Mouse (Mus musculus) heart, embryonic 15.5 days (tissue): ENCODE results near the gene Adrm1. TPM values are rescaled to one million over a fixed set of nuclear protein-coding genes. Genes with fewer than 3 reads are reported as not detected.

Experiments used
- ATAC-seq: fragments of 200-750 bp; cut with Nextera tagmentation; replicated peaks from 2 replicates; pipeline ENCODE4 v1.8.0; 2017; ENCODE audit warnings: low read depth, moderate TSS enrichment; ENCODE audit not compliant: insufficient number of reproducible peaks, insufficient read depth, low FRiP score
- H3K27ac ChIP-seq: fragments of 300-500 bp; sonication (generic); 2 replicates; pipeline ENCODE4 v1.5.1; 2015; ENCODE audit warnings: mild to moderate bottlenecking, inconsistent platforms
- H3K27me3 ChIP-seq: fragments of 300-500 bp; sonication (generic); 2 replicates; pipeline ENCODE4 v1.6.1; 2015; ENCODE audit warnings: inconsistent platforms
- H3K36me3 ChIP-seq: fragments of 300-500 bp; sonication (generic); 2 replicates; pipeline ENCODE4 v1.6.1; 2015; ENCODE audit warnings: mild to moderate bottlenecking, inconsistent platforms
- H3K4me1 ChIP-seq: fragments of 300-500 bp; sonication (generic); replicated peaks from 2 replicates; pipeline ENCODE4 v1.6.1; 2015; ENCODE audit warnings: inconsistent platforms
- H3K4me2 ChIP-seq: fragments of 300-500 bp; sonication (generic); 2 replicates; pipeline ENCODE4 v1.6.1; 2015; ENCODE audit warnings: inconsistent platforms, mild to moderate bottlenecking, moderate library complexity
- H3K4me3 ChIP-seq: fragments of 300-500 bp; sonication (generic); 2 replicates; pipeline ENCODE4 v1.5.1; 2015; ENCODE audit warnings: mild to moderate bottlenecking, inconsistent platforms
- H3K9ac ChIP-seq: fragments of 300-500 bp; sonication (generic); 2 replicates; pipeline ENCODE4 v1.6.1; 2015; ENCODE audit warnings: mild to moderate bottlenecking, inconsistent platforms
- H3K9me3 ChIP-seq: fragments of 300-500 bp; sonication (generic); replicated peaks from 2 replicates; pipeline ENCODE4 v1.6.1; 2016; ENCODE audit warnings: inconsistent platforms
- WGBS: fragments of 180-500 bp; shearing (Covaris S2); methylation state at CpG from one replicate; pipeline ENCODE4 v1.1.7; 2015; ENCODE audit warnings: mixed read lengths; 5-methylcytosine and 5-hydroxymethylcytosine counted together
- polyA plus RNA-seq: library from polyadenylated mRNA; unstranded; fragments of >200 nt; fragmentation: Nextera tagmentation; extraction: Ambion mirVana; gene quantifications from 2 replicates; pipeline ENCODE4 v1.2.1, GENCODE M21; 2015

Adrm1 gene
- polyA plus RNA-seq, 1 experiment from 2014 or later = 123 TPM

GRCm38 (mm10) chr2:180205083-180205955 is 34.0 kb downstream of the Adrm1 start:
- 86% methylated on average over 12 of the region's 12 CpGs for WGBS
- no peak overlapping the region for H3K4me2 ChIP-seq
- no peak for ATAC-seq
- H3K27ac ChIP-seq = no peak overlapping the region
- no peak overlapping the region for H3K4me3 ChIP-seq
- no peak overlapping the region for H3K9ac ChIP-seq
- peaks cover 4% of the 10 kb centered on the region; the same call in 1 of the 2 replicates for H3K36me3 ChIP-seq
- no peaks in the 10 kb centered on the region for H3K9me3 ChIP-seq
- peaks cover 8% of the 10 kb centered on the region for H3K4me1 ChIP-seq
- no peaks in the 10 kb centered on the region for H3K27me3 ChIP-seq

- Histone ChIP-seq H3K9me3 (no peaks in the 10 kb centered on the region), H3K4me3 (no peak overlapping the region), H3K27ac (no peak overlapping the region), H3K9ac (no peak overlapping the region), H3K4me2 (no peak overlapping the region), H3K36me3 (0 out of 2 replicates have a peak, but pooled peaks cover 4% of the 10 kb centered on the region), H3K27me3 (no peaks in the 10 kb centered on the region), H3K4me1 (peaks cover 8% of the 10 kb centered on the region)
- 79% methylated on average over 2 of the region's 2 CpGs for WGBS
- ATAC-seq = no peak
These were observed 34.6 kb downstream of the Adrm1 start for GRCm38 (mm10) chr2:180205956-180206280.

GRCm38 (mm10) chr2:180207840-180208239 is 36.6 kb downstream of the Adrm1 start:
- no peaks in the 10 kb centered on the region for H3K9me3 ChIP-seq
- no peak overlapping the region for H3K4me3 ChIP-seq
- H3K9ac ChIP-seq = no peak overlapping the region
- H3K36me3 ChIP-seq = no peaks in the 10 kb centered on the region
- no peak overlapping the region for H3K4me2 ChIP-seq
- H3K4me1 ChIP-seq = peaks cover 8% of the 10 kb centered on the region
- ATAC-seq = no peak
- 58% methylated on average over 7 of the region's 7 CpGs for WGBS
- no peaks in the 10 kb centered on the region for H3K27me3 ChIP-seq
- H3K27ac ChIP-seq = peak overlapping the region; percentile 43

- no peak for ATAC-seq
- no peak overlapping the region for H3K4me3 ChIP-seq
- H3K9ac ChIP-seq = no peak overlapping the region
- H3K4me1 ChIP-seq = peaks cover 8% of the 10 kb centered on the region
- no peaks in the 10 kb centered on the region for H3K36me3 ChIP-seq
- 77% methylated on average over 1 of the region's 1 CpGs for WGBS
- H3K9me3 ChIP-seq = no peaks in the 10 kb centered on the region
- no peak overlapping the region for H3K4me2 ChIP-seq
- no peak overlapping the region for H3K27ac ChIP-seq
- no peaks in the 10 kb centered on the region for H3K27me3 ChIP-seq
These were observed 37.7 kb downstream of the Adrm1 start for GRCm38 (mm10) chr2:180208976-180209375.

GRCm38 (mm10) chr2:180212255-180212654 is 41.0 kb downstream of the Adrm1 start:
- no peak overlapping the region for H3K27ac ChIP-seq
- H3K4me1 ChIP-seq = peaks cover 37% of the 10 kb centered on the region
- no peak for ATAC-seq
- WGBS = 89% methylated on average over 3 of the region's 3 CpGs
- no peaks in the 10 kb centered on the region for H3K9me3 ChIP-seq
- no peak overlapping the region for H3K9ac ChIP-seq
- no peak overlapping the region for H3K4me2 ChIP-seq
- H3K27me3 ChIP-seq = no peaks in the 10 kb centered on the region
- H3K4me3 ChIP-seq = no peak overlapping the region
- no peaks in the 10 kb centered on the region for H3K36me3 ChIP-seq

GRCm38 (mm10) chr2:180214352-180214978 is 43.2 kb downstream of the Adrm1 start:
- WGBS = 34% methylated on average over 4 of the region's 4 CpGs
- 0 out of 2 replicates have a peak overlapping the region, but pooled peaks have one; percentile 4 for H3K9ac ChIP-seq

GRCm38 (mm10) chr2:180215011-180215461 is 43.8 kb downstream of the Adrm1 start:
- Histone ChIP-seq H3K4me1 (peaks cover 54% of the 10 kb centered on the region), H3K9ac (peak overlapping the region; percentile 31; the same call in 1 of the 2 replicates), H3K27me3 (no peaks in the 10 kb centered on the region), H3K9me3 (no peaks in the 10 kb centered on the region), H3K4me3 (no peak overlapping the region), H3K36me3 (no peaks in the 10 kb centered on the region), H3K27ac (peak overlapping the region; percentile 73), H3K4me2 (no peak overlapping the region; the same call in 1 of the 2 replicates)
- 50% methylated on average over 8 of the region's 8 CpGs for WGBS
- ATAC-seq = no peak

More at GRCm38 (mm10) chr2:180214352-180214978, 43.2 kb downstream of the Adrm1 start:
- no peak overlapping the region; the same call in 1 of the 2 replicates for H3K4me2 ChIP-seq
- peak; percentile 50 for ATAC-seq
- H3K9me3 ChIP-seq = no peaks in the 10 kb centered on the region
- no peaks in the 10 kb centered on the region for H3K36me3 ChIP-seq
- peak overlapping the region; percentile 73 for H3K27ac ChIP-seq
- no peaks in the 10 kb centered on the region for H3K27me3 ChIP-seq
- no peak overlapping the region for H3K4me3 ChIP-seq
- H3K4me1 ChIP-seq = peaks cover 51% of the 10 kb centered on the region

GRCm38 (mm10) chr2:180215951-180216350 is 44.7 kb downstream of the Adrm1 start:
- H3K9ac ChIP-seq = no peak overlapping the region; the same call in 1 of the 2 replicates
- no peak for ATAC-seq
- no peak overlapping the region for H3K4me2 ChIP-seq
- no peaks in the 10 kb centered on the region for H3K36me3 ChIP-seq
- H3K4me1 ChIP-seq = peaks cover 56% of the 10 kb centered on the region
- no peaks in the 10 kb centered on the region for H3K9me3 ChIP-seq
- WGBS = 55% methylated on average over 6 of the region's 6 CpGs
- no peaks in the 10 kb centered on the region for H3K27me3 ChIP-seq
- H3K27ac ChIP-seq = peak overlapping the region; percentile 73
- H3K4me3 ChIP-seq = no peak overlapping the region

GRCm38 (mm10) chr2:180216921-180217320 is 45.6 kb downstream of the Adrm1 start:
- H3K27ac ChIP-seq = no peak overlapping the region
- 48% methylated on average over 5 of the region's 5 CpGs for WGBS
- H3K9ac ChIP-seq = no peak overlapping the region

GRCm38 (mm10) chr2:180217587-180217986 is 46.3 kb downstream of the Adrm1 start:
- WGBS = 77% methylated on average over 8 of the region's 8 CpGs
- ATAC-seq = no peak

More at GRCm38 (mm10) chr2:180216921-180217320, 45.6 kb downstream of the Adrm1 start:
- Histone ChIP-seq H3K4me1 (peaks cover 61% of the 10 kb centered on the region), H3K4me3 (no peak overlapping the region), H3K9me3 (no peaks in the 10 kb centered on the region), H3K27me3 (no peaks in the 10 kb centered on the region), H3K4me2 (no peak overlapping the region), H3K36me3 (no peaks in the 10 kb centered on the region)
- ATAC-seq = no peak

GRCm38 (mm10) chr2:180218241-180218640 is 47.0 kb downstream of the Adrm1 start:
- H3K36me3 ChIP-seq = no peaks in the 10 kb centered on the region
- WGBS = 50% methylated on average over 3 of the region's 3 CpGs
- peak overlapping the region; percentile 59 for H3K27ac ChIP-seq
- no peak overlapping the region for H3K4me3 ChIP-seq
- H3K9me3 ChIP-seq = no peaks in the 10 kb centered on the region
- 0 out of 2 replicates have a peak overlapping the region, but pooled peaks have one; percentile 16 for H3K9ac ChIP-seq
- H3K4me2 ChIP-seq = no peak overlapping the region
- peaks cover 74% of the 10 kb centered on the region for H3K4me1 ChIP-seq
- H3K27me3 ChIP-seq = no peaks in the 10 kb centered on the region
- ATAC-seq = no peak

More at GRCm38 (mm10) chr2:180217587-180217986, 46.3 kb downstream of the Adrm1 start:
- no peak overlapping the region for H3K4me2 ChIP-seq
- H3K27me3 ChIP-seq = no peaks in the 10 kb centered on the region
- peaks cover 67% of the 10 kb centered on the region for H3K4me1 ChIP-seq
- H3K4me3 ChIP-seq = no peak overlapping the region
- H3K9ac ChIP-seq = no peak overlapping the region
- no peaks in the 10 kb centered on the region for H3K9me3 ChIP-seq
- H3K27ac ChIP-seq = 0 out of 2 replicates have a peak overlapping the region, but pooled peaks have one; percentile 59
- no peaks in the 10 kb centered on the region for H3K36me3 ChIP-seq
